ENCODE assay signal across 12 mouse cellular contexts in the genomic region with DNA sequence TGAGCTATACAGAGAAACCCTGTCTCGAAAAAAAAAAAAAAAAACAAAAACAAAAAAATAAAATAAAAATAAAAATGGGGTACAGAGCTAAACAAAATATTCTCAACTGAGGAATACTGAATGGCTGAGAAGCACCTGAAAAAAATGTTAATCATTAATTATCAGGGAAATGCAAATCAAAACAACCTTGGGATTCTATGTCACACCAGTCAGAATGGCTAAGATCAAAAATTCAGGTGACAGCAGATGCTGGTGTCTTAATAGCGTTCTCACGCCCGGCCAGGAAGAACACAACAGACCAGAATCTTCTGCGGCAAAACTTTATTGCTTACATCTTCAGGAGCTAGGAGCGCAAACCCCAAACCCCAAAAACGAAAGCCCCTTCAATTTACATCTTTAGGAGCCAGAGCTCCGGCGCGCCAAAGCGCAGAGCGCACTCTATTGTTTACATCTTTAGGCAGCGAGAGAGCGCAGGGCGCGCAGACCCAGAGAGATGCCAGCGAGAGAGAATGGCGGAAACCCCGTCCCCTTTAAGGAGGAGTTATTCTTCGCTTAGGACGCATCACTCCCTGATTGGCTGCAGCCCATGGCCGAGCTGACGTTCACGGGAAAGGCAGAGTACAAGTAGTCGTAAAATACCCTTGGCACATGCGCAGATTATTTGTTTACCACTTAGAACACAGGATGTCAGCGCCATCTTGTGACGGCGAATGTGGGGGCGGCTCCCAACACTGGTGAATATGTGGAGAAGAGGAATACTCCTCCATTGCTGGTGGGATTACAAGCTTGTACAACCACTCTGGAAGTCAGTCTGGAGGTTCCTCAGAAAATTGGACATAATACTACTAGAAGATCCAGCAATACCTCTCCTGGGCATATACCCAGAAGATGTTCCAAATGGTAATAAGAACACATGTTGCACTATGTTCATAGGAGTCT. TPM values are rescaled to one million over a fixed set of nuclear protein-coding genes. Genes with fewer than 3 reads are reported as not detected.
DNase-seq lines count a peak whose midpoint lies in the region; ATAC-seq and TF ChIP-seq lines count a peak whose summit lies in the region.
"Not testable (repeated sequence)": the region's sequence is repeated elsewhere in the genome, so short reads cannot be mapped to it uniquely, and the experiment has no call there.
"Had no signal": no experiment of that assay in that cellular context is flagged by ENCODE, and none has a peak within 500 bp of the region (broad histone marks: within the 10 kb centered on the region; RNA-seq: fewer than 3 reads in every experiment).

No protein-coding gene starts in this region.

- peak; percentile 4 for DNase-seq in cerebellum, adult 9-11 months
- DNase-seq in forebrain, embryonic 11.5 days (ENCODE audit: low spot score); hindbrain, postnatal 0 days (ENCODE audit: low spot score); limb, embryonic 10.5 days (ENCODE audit: low spot score): not testable (repeated sequence)

- not testable (repeated sequence) for H3K27ac ChIP-seq in forebrain, embryonic 11.5 days (ENCODE audit: low read depth, low read length); heart, embryonic 14.5 days (replicated peaks in 1 of 2; ENCODE audit: control insufficient read depth in 1 of 2, insufficient read depth in 1 of 2, low read depth in 2 of 2, low read length in 2 of 2); hindbrain, postnatal 0 days; limb, embryonic 10.5 days; lung, embryonic 15.5 days; neural tube, embryonic 12.5 days

- not testable (repeated sequence) for H3K4me1 ChIP-seq in forebrain, embryonic 11.5 days (replicated peaks; ENCODE audit: control insufficient read depth, insufficient read depth, low read length); heart, embryonic 14.5 days (ENCODE audit: control insufficient read depth in 2 of 2, insufficient read depth in 2 of 2, low read length in 2 of 2); hindbrain, postnatal 0 days (ENCODE audit: insufficient read depth, low read length); limb, embryonic 10.5 days; lung, embryonic 15.5 days; neural tube, embryonic 12.5 days

- H3K9ac ChIP-seq in forebrain, embryonic 11.5 days (ENCODE audit: low read length); heart, embryonic 14.5 days (ENCODE audit: low read length); hindbrain, postnatal 0 days (replicated peaks; ENCODE audit: low read length); lung, embryonic 15.5 days; neural tube, embryonic 12.5 days: not testable (repeated sequence)

- H3K9me3 ChIP-seq in forebrain, embryonic 11.5 days (ENCODE audit: control insufficient read depth, low read length); heart, embryonic 14.5 days (ENCODE audit: control insufficient read depth, low read length); hindbrain, postnatal 0 days (ENCODE audit: low read length); limb, embryonic 10.5 days (replicated peaks); lung, embryonic 15.5 days; neural tube, embryonic 12.5 days: not testable (repeated sequence)

- peak overlapping the region; percentile 21; the same call in 1 of the 2 replicates for H3K4me2 ChIP-seq in forebrain, embryonic 11.5 days (ENCODE audit: low read depth, low read length, severe bottlenecking)
- H3K4me2 ChIP-seq in heart, embryonic 14.5 days (ENCODE audit: low read length) = peak overlapping the region; percentile 44
- peak overlapping the region; percentile 33; the same call in 1 of the 2 replicates for H3K4me2 ChIP-seq in hindbrain, postnatal 0 days (ENCODE audit: low read depth, low read length)
- peak overlapping the region; percentile 42 for H3K4me2 ChIP-seq in lung, embryonic 15.5 days
- peak overlapping the region; percentile 46 for H3K4me2 ChIP-seq in neural tube, embryonic 12.5 days (replicated peaks)

- peak overlapping the region; percentile 21 for H3K4me3 ChIP-seq in forebrain, embryonic 11.5 days (ENCODE audit: low read depth, low read length)
- H3K4me3 ChIP-seq in heart, embryonic 14.5 days (ENCODE audit: control insufficient read depth in 1 of 2, insufficient read depth in 1 of 2, low read depth in 1 of 2, low read length in 2 of 2) = peak overlapping the region; percentile 30 to 41; a peak in 3 of 4 replicates
- H3K4me3 ChIP-seq in hindbrain, postnatal 0 days (ENCODE audit: low read length) = peak overlapping the region; percentile 27
- H3K4me3 ChIP-seq in limb, embryonic 10.5 days = peak overlapping the region; percentile 40
- peak overlapping the region; percentile 30 for H3K4me3 ChIP-seq in lung, embryonic 15.5 days
- H3K4me3 ChIP-seq in neural tube, embryonic 12.5 days = peak overlapping the region; percentile 34

- not testable (repeated sequence) for H3K36me3 ChIP-seq in forebrain, embryonic 11.5 days (ENCODE audit: control insufficient read depth, insufficient read depth, low read length); heart, embryonic 14.5 days (ENCODE audit: control insufficient read depth, insufficient read depth, low read length); hindbrain, postnatal 0 days (ENCODE audit: insufficient read depth, low read length); limb, embryonic 10.5 days; lung, embryonic 15.5 days; neural tube, embryonic 12.5 days

- peak; percentile 13; the same call in 1 of the 2 replicates for TF ChIP-seq CTCF in hindbrain, postnatal 0 days (IDR thresholded peaks at IDR 0.05; ENCODE audit: low read depth)

- H3K27me3 ChIP-seq in forebrain, embryonic 11.5 days (ENCODE audit: control insufficient read depth, insufficient read depth, low read length); heart, embryonic 14.5 days (ENCODE audit: control insufficient read depth, insufficient read depth, low read length); hindbrain, postnatal 0 days (ENCODE audit: insufficient read depth, low read length); limb, embryonic 10.5 days (ENCODE audit: low read depth, poor library complexity, severe bottlenecking); lung, embryonic 15.5 days; neural tube, embryonic 12.5 days (replicated peaks): not testable (repeated sequence)

- peak; percentile 76 for ATAC-seq in forebrain, embryonic 11.5 days (replicated peaks; ENCODE audit: low FRiP score)
- ATAC-seq in heart, embryonic 14.5 days (ENCODE audit: insufficient number of reproducible peaks, insufficient read depth, low FRiP score, low read depth); lung, embryonic 15.5 days (ENCODE audit: borderline replicate concordance, extremely low read depth, low FRiP score, low TSS enrichment): not testable (repeated sequence)
- peak; percentile 83 for ATAC-seq in hindbrain, postnatal 0 days
- ATAC-seq in neural tube, embryonic 12.5 days (ENCODE audit: low FRiP score, low read depth) = peak; percentile 92

- WGBS in forebrain, embryonic 11.5 days = 45% methylated on average over 25 of the region's 30 CpGs
- 47% methylated on average over 28 of the region's 30 CpGs for WGBS in heart, embryonic 14.5 days
- WGBS in hindbrain, postnatal 0 days = 41% methylated on average over 28 of the region's 30 CpGs
- 51% methylated on average over 30 of the region's 30 CpGs for WGBS in limb, embryonic 10.5 days
- WGBS in lung, embryonic 15.5 days = 45% methylated on average over 30 of the region's 30 CpGs
- 53% methylated on average over 30 of the region's 30 CpGs for WGBS in neural tube, embryonic 12.5 days

RNA-seq across cellular contexts. Expression of a gene that starts 29.2 kb away (rescaled TPM):
- polyA plus RNA-seq in forebrain, embryonic 11.5 days (2014; fragmentation: Nextera tagmentation; extraction: Ambion mirVana) = not detected in 2 replicates
- polyA plus RNA-seq in heart, embryonic 14.5 days (2014; fragmentation: Nextera tagmentation; extraction: Ambion mirVana) = not detected in 2 replicates
- total RNA-seq in hindbrain, postnatal 0 days (2014; rRNA removed) = not detected in 2 replicates
- not detected in 2 replicates for polyA plus RNA-seq in hindbrain, postnatal 0 days (2015; fragmentation: Nextera tagmentation; extraction: Ambion mirVana)
- not detected in 2 replicates for polyA plus RNA-seq in limb, embryonic 10.5 days (2016; fragmentation: Nextera tagmentation; extraction: Ambion mirVana)
- not detected in 2 replicates for polyA plus RNA-seq in lung, embryonic 15.5 days (2015; fragmentation: Nextera tagmentation; extraction: Ambion mirVana)
- polyA plus RNA-seq in neural tube, embryonic 12.5 days (2016; fragmentation: Nextera tagmentation; extraction: Ambion mirVana) = not detected in 2 replicates
- total RNA-seq: adrenal gland, postnatal 36 days; gastrocnemius, postnatal 4 days; heart, postnatal 36 days; layer of hippocampus, postnatal 14 days; left cerebral cortex, postnatal 36 days had no signal

RNA-seq across cellular contexts. Expression of a gene that starts 54.9 kb away (rescaled TPM):
- not detected in 2 replicates for polyA plus RNA-seq in forebrain, embryonic 11.5 days (2014; fragmentation: Nextera tagmentation; extraction: Ambion mirVana)
- polyA plus RNA-seq in heart, embryonic 14.5 days (2014; fragmentation: Nextera tagmentation; extraction: Ambion mirVana) = not detected in 2 replicates
- 0.21 TPM in 1 of 2 replicates, not detected in the other for total RNA-seq in hindbrain, postnatal 0 days (2014; rRNA removed)
- 0.08 TPM in 1 of 2 replicates, not detected in the other for polyA plus RNA-seq in hindbrain, postnatal 0 days (2015; fragmentation: Nextera tagmentation; extraction: Ambion mirVana)
- not detected in 2 replicates for polyA plus RNA-seq in limb, embryonic 10.5 days (2016; fragmentation: Nextera tagmentation; extraction: Ambion mirVana)
- 0.05 TPM in 1 of 2 replicates, not detected in the other for polyA plus RNA-seq in lung, embryonic 15.5 days (2015; fragmentation: Nextera tagmentation; extraction: Ambion mirVana)
- polyA plus RNA-seq in neural tube, embryonic 12.5 days (2016; fragmentation: Nextera tagmentation; extraction: Ambion mirVana) = 0.11 TPM in 1 of 2 replicates, not detected in the other
- total RNA-seq: adrenal gland, postnatal 36 days; gastrocnemius, postnatal 4 days; heart, postnatal 36 days; layer of hippocampus, postnatal 14 days; left cerebral cortex, postnatal 36 days had no signal
